8 mouse cellular contexts compared by ENCODE assay signal in the genomic region with DNA sequence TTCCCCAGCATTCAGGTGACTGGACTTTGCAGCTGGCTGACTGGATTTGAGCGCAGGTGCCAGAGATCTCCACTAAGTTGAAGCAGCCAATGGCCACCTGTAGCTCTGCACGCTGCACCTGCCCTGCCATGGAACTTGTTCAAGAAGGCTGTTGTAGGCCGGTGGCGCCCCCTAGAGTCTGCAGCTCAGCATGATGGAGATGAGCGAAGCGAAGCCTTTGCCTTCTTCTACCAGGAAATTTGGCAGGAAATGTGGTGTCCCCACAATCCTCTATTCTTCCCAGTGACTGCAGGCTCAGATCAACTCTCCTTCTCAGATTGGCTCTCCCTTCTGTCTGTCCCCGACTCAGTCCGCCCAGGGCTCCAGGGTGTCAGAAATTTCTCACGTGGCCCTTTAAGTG. TPM values are rescaled to one million over a fixed set of nuclear protein-coding genes. Genes with fewer than 3 reads are reported as not detected.
DNase-seq lines count a peak whose midpoint lies in the region; ATAC-seq lines count a peak whose summit lies in the region.

No protein-coding gene starts in this region.

- peaks cover 87% of the 10 kb centered on the region for H3K27me3 ChIP-seq in embryonic facial prominence, embryonic 10.5 days (replicated peaks; ENCODE audit: low read depth, poor library complexity, severe bottlenecking)
- H3K27me3 ChIP-seq in neural tube, embryonic 11.5 days (ENCODE audit: control insufficient read depth, insufficient read depth, low read length): peaks cover 29% of the 10 kb centered on the region

- WGBS in embryonic facial prominence, embryonic 10.5 days: 18% methylated on average over 9 of the region's 9 CpGs
- WGBS in neural tube, embryonic 11.5 days: 21% methylated on average over 9 of the region's 9 CpGs

- peak; percentile 5 for DNase-seq in ovary, postnatal 14 days (ENCODE audit: low spot score)
- no peak for DNase-seq in ovary, postnatal 10 days (ENCODE audit: low spot score)
- peak; percentile 75 for DNase-seq in embryonic facial prominence, embryonic 10.5 days (ENCODE audit: low spot score)
- DNase-seq in left cerebral cortex, adult 11 months (ENCODE audit: low spot score): peak; percentile 85
- DNase-seq in neural tube, embryonic 11.5 days (ENCODE audit: low spot score): peak; percentile 70
- no peak for DNase-seq in natural killer cell, adult 2 months (ENCODE audit: low spot score in 2 of 2)
- no peak for DNase-seq in heart, adult 9 months (ENCODE audit: low spot score in 2 of 2)
- no peak for DNase-seq in gastrocnemius, adult 18-20 months (ENCODE audit: low spot score)

- H3K27ac ChIP-seq in embryonic facial prominence, embryonic 10.5 days (replicated peaks): no peak overlapping the region
- H3K27ac ChIP-seq in neural tube, embryonic 11.5 days (ENCODE audit: low read depth, low read length): no peak overlapping the region

- no peak overlapping the region for H3K9ac ChIP-seq in neural tube, embryonic 11.5 days (ENCODE audit: low read length)

- H3K4me2 ChIP-seq in neural tube, embryonic 11.5 days (ENCODE audit: low read depth): no peak overlapping the region

- H3K9me3 ChIP-seq in embryonic facial prominence, embryonic 10.5 days: no peaks in the 10 kb centered on the region
- H3K9me3 ChIP-seq in neural tube, embryonic 11.5 days (ENCODE audit: control insufficient read depth, low read length): no peaks in the 10 kb centered on the region

- H3K36me3 ChIP-seq in embryonic facial prominence, embryonic 10.5 days (replicated peaks): no peaks in the 10 kb centered on the region
- H3K36me3 ChIP-seq in neural tube, embryonic 11.5 days (ENCODE audit: control insufficient read depth, insufficient read depth, low read length): no peaks in the 10 kb centered on the region

- peaks cover 18% of the 10 kb centered on the region for H3K4me1 ChIP-seq in embryonic facial prominence, embryonic 10.5 days
- H3K4me1 ChIP-seq in neural tube, embryonic 11.5 days (ENCODE audit: control insufficient read depth, insufficient read depth, low read length): peaks cover 7% of the 10 kb centered on the region; the same call in 1 of the 2 replicates

- ATAC-seq in neural tube, embryonic 11.5 days (ENCODE audit: insufficient read depth, low FRiP score, low TSS enrichment): no peak

- no peak overlapping the region for H3K4me3 ChIP-seq in embryonic facial prominence, embryonic 10.5 days
- H3K4me3 ChIP-seq in neural tube, embryonic 11.5 days (ENCODE audit: low read depth, low read length): no peak overlapping the region

RNA-seq across cellular contexts. Expression of a gene that starts 4.0 kb away (rescaled TPM):
- polyA plus RNA-seq in embryonic facial prominence, embryonic 10.5 days (2016; fragmentation: Nextera tagmentation; extraction: Ambion mirVana): 0.18 and 0.85 TPM in 2 replicates
- 1.9 and 2.1 TPM in 2 replicates for polyA plus RNA-seq in neural tube, embryonic 11.5 days (2014; fragmentation: Nextera tagmentation; extraction: Ambion mirVana)
- under 1 TPM in 1 of 2 experiments, not detected in 1; 0.05 TPM for total RNA-seq in gastrocnemius, adult 18-20 months (2021)

Comparison
In these comparisons a context has a peak if more than half of its experiments do, and no peak if none do; other contexts are left out.
1. DNase-seq: peak in ovary, postnatal 14 days (single experiment), embryonic facial prominence, embryonic 10.5 days (single experiment), left cerebral cortex, adult 11 months (single experiment) and neural tube, embryonic 11.5 days (single experiment); none in ovary, postnatal 10 days (single experiment), natural killer cell, adult 2 months (0 of 2), heart, adult 9 months (0 of 2) and gastrocnemius, adult 18-20 months (single experiment).